Mouse (Mus musculus): ENCODE data around the gene Gngt2.

Gngt2 gene

DNA sequence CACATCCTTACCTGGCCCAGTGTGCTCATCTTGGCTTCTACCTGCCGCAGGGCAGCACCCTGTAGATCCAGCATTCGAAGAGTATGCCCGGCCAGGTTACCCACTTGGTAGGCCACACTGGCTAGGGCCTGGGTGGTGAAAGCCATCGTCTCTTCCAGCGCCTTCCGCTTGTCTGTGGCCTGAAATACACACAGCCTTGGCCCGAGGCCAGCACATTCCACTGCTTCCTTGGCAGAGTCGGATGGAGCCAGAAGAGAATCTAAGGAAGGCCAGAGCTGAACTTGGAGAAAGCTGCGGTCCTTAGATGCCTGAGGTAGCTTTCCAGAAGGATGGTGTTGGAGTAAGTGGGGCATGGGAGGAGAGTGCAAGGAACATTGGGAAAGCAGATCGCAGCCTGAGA is at the start of gene Gngt2:
Gene Gngt2 (plus strand): TSS at position 158 of the 400 bp plus-strand sequence.
- no peak for DNase-seq (ENCODE audit: low spot score)

DNA sequence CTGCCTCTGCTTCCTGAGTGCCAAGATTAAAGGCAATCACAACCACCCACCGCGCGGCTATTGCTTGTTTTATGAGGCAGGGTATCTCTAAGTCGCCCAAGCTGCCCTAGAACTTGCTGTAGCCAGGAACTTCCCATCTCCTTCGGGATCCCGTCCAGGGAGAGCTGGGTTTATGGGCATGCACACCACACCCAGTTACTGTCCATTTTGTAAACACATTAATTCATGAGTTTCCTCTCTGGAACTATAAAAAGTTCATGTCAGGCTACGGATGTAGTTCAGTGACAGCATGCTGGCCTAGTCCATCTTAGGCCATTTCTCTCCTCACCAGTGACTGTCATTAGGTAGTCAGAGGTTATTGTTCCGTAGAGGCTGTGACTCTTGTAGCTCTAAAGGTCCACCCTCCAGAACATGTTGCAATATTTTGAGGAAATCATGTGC is 47.5 kb upstream of the Gngt2 start:
- no peak for DNase-seq (ENCODE audit: low spot score)

DNA sequence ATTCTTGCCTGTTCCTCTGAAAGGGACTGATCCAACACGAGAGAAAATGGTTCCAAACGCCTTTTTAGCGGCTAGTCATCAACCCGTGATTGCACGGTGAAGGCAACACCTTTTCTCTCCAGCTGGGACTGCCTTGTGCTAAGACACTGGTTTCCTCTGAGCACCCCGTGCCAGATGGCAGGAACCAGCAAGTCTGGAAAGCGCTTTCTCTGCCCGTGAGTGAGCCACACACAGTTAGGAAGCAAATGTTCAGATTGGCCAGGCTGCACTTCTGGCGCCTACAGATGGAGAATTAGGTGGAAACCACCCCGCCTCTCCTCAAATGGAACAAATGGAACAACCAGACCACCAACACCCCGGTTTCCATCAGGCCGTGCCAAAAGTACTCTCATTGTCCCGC is 45.2 kb upstream of the Gngt2 start:
- DNase-seq (ENCODE audit: low spot score): no peak

DNA sequence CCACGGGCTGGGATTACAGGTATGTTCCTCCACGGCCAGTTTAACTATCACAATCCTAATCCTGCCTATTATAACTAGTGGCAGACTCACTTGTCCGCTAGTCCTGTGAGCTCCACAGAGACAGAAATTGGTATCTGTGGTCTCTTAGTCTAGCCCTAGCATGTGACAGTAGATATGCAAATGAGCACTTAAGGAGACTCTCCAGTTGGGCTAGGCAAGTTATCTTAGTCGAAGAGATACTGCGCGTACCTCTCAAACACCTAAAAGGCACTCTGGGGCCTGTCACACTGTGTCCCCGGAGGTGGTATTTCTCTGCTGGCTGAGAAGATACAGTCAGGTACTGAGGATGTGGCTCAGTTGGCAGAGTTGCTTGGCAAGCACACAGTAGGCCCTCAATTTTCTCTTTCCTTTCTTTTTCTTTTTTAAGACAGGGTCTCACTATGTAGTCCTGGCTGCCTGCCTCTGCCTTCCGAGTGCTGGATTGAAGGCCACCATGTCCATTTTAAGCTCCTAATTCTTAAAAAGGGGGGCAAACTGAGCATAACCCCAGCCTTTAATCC is 44.0 kb upstream of the Gngt2 start:
- no peak for DNase-seq (ENCODE audit: low spot score)

DNA sequence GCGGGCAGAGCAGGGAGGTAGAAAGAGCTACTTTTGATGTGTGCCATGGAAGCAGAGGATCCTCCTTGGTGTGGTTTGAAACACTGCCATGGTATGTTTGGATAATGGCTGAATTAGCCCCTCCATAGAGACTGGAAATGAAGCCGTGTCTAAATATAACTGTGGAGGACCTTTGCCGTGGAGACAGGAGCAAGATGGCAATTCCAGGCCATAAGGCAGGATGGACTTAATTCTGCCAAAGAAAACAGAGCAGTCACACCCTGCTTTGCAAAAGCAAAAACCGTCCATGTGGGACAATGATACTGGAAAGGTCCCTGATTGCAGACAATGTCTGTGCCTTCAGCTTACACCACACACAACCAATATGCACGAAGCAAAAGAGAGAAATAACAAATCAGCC is 42.8 kb upstream of the Gngt2 start:
- DNase-seq (ENCODE audit: low spot score): no peak

DNA sequence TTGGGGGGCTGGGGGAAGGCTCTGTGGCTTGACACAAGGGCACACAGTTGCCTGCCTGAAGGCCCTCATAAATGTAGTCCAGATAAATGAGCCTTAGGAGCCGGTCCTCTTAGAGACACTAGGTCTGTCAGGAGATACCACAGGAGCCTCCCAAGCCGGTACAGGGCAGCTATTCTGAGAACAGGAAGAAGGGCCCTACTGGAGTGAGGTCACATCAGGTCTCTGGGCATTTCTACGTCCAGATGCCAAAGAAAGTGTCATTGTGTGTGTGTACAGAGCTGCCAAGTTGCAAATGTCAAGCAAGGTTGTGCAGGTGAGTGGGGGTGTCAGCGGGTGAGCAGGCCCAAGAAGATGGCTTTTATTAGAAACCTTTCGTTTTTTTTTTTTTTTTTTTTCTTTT is 41.4 kb upstream of the Gngt2 start:
- DNase-seq (ENCODE audit: low spot score): no peak

DNA sequence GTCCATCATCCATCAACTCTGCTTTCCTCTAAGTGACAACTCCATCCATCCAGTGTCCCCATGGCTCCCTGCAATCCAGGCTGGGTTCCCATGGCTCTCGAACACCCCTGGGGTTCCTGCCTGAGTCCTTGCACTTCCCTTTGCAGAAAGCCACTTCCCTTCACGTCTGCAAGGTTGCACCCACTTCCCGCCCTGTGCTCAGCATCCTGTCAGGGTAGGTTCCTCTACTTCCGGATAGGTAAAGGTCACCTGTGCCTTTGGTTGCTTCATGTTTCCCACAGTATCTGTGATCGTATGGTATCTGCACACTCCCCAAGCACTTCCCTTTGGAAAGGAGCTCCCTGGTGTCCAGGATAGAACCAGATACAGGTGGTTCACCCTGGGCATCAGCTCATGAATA is 32.0 kb upstream of the Gngt2 start:
- no peak for DNase-seq (ENCODE audit: low spot score)

DNA sequence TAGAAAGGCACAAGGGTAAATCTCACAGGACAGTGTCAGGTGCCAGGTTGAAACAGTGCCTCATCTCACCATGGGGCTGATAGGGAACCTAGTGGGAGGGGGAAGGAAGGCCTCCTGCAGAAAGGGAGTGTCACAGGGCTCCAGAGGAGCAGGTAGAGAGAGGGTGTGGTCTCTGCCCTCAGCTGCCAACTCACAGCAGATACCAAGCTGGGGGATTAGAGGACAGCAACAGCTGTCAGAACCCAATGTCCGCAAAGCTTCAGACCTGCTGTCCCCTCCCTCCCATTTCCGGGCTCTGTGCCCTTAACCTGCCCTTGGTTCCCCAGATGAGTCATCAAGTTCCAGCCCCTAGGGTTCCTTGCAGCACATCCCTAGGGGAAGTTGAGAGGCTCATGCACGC is 31.5 kb upstream of the Gngt2 start:
- no peak for DNase-seq (ENCODE audit: low spot score)

DNA sequence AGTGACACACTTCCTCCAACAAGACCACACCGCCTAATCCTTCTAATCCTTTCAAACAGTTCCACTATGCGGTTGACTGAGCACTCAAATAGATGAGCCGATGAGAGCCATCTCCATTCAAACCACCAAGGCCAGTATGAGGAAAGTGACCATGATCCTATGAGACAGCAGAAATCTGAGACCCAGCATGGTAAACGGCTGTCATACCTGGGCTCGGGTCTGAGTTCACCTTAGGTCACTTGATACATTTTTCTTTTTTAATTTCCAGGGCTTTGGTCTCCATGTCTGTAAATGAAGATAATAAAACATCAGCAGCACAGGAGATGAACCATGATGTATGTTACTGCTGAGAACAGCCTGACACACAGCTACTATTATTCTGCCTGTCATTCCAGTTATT is 29.1 kb upstream of the Gngt2 start:
- DNase-seq (ENCODE audit: low spot score): no peak

DNA sequence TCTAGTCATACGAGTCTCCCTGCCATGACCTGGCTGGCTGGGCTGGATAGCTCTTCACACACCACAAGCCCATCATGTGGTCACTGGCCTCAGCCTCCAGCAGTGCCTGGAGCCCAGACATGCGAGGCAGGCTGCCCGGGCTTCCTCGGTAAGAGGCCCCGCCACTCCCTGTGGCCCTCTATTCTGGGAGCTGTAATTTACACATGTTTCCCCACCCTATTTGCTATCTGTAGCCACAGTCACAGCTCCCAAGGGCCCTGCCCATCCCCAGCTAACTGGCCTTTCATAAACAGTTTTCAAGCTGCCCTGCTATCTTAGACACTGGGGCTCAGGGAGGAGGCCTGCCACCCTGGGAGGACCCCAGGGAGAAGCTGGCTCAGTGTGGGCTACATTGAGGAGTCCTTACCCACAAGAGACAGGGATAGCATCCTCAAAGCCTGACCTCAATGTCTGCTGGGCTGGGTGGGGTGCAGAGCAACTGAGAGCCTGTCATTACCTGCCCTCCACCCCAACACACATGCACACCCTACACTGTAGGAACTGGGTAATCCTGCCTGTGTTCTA is 28.5 kb upstream of the Gngt2 start:
- no peak for DNase-seq (ENCODE audit: low spot score)

DNA sequence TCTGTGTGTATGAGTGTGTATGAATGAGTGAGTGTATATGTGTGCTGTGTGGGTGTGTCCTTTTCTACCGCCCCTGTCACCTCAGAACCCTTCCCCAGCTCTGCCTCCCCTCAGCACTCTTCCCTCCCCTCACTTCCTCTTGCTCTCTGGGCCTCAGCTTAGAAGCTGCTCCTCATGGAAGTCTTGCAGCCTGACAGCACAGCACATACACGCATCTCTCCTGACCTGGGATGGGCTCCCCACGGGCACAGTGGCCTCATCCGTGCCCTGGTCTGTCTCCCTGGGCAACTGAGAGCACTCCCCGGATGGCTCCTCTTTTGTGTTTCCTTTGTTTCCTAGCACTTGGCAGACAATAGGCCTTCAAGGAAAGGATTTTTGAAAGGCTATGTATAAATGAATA is 27.4 kb upstream of the Gngt2 start:
- no peak for DNase-seq (ENCODE audit: low spot score)

DNA sequence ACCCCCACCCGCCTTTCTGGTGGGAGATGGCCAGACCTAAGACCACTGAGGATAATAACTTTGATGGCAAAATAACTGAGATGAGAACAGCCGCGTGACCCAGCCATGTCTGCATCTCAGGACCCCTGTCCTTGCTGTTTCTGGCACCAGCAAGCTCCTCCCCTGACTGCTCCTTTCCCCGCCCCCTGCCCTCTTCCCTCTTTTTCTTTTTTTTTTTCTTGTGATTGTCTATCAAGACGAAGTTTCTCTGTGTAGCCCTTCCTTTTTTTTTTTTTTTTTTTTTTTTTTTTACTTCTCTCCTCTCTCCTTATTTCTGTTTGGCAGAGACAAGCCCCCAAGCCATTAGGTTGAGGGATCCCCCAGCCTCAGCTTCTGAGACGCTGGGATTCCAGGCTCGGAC is 26.2 kb upstream of the Gngt2 start:
- DNase-seq (ENCODE audit: low spot score): no peak

DNA sequence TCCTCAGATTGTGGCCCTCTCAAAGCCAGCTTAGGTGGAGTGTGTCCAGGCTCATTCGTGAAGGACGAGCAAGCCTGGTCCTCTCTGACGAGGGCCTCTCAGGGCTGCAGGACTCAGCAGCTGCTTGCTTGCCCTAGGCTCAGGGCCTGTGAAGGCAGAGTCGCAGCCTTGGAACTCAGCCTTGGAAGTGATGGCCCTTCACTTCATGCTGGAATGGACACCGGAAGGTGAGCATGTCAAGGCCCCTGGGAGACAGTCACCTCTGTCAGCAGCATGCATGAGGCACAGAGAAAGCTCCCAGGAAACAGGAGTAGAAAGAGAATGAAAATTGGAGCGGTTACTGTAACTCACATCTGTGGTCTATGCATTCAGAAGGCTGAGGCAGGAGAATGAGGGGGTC is 25.3 kb upstream of the Gngt2 start:
- no peak for DNase-seq (ENCODE audit: low spot score)

DNA sequence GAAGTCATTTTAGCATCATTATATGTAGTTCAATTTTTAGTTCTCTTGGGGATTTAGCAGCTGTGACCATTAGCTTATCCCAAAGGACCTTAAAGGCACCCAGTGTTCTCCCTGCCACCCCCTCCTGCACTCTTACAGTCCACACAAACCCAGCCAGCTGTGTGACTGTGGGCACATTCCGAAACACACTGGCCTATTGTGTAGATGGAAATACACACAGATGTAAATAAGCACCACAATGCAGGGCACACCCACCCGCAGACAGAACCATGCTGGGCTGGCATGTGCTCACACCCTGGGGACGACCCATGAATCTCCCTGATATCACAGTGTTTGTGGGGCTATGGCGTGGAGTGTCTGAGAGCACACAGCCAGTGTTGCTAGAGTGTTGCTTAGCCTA is 24.8 kb upstream of the Gngt2 start:
- DNase-seq (ENCODE audit: low spot score): no peak

DNA sequence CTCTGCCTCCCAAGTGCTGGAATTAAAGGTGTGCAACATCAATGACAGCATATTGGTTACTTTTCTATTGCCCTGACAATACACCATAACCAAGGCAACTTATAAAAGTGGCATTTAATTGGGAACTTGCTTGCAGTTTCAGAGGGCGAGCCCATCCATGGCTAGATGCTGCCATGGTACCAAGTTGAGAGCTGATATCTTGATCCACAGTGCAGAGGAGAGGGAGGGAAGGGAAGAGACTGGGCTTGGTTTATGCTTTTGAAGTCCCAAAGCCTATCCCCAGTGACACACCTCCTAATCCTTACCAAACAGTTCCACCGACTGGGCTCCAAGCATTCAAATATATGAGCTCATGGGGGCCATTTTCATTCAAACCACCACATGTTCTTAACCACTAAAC is 22.9 kb upstream of the Gngt2 start:
- DNase-seq (ENCODE audit: low spot score): no peak

DNA sequence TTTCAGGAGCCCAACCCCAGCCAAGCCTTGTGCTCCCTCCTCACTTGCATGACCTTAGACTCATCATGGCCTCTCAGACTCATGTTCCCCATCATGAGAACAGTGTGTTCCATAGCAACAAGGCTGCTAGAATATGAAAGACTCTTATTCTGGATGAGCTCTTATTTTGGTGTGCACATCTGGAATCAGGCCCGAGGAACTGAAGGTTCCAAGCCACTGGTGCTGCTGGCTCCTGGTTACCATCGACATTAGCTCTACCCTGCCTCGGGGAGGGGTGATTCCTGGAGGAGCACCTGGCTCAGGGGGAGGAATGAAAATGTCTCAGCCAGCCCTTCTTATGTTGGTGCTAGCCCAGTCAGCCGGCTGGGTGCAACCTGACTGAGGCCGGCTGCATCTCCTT is 22.2 kb upstream of the Gngt2 start:
- DNase-seq (ENCODE audit: low spot score): no peak

DNA sequence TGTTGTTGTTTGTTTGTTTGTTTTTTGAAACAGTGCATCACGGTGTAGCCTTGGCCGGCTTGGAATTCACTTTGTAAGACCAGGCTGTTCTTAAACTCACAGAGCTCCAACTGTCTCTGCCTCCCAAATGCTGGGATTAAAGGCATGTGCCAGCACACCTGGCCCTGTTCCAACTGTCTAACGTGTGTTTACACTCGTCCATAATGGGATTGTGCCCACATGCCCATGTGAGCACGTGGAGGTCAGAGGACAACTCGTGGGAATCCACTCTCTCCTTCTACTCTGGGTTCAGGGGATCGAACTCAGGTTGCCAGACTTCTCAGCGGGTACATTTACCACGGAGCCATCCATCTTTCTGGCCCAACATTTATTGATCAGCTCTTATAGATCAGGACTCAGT is 21.6 kb upstream of the Gngt2 start:
- DNase-seq (ENCODE audit: low spot score): no peak

DNA sequence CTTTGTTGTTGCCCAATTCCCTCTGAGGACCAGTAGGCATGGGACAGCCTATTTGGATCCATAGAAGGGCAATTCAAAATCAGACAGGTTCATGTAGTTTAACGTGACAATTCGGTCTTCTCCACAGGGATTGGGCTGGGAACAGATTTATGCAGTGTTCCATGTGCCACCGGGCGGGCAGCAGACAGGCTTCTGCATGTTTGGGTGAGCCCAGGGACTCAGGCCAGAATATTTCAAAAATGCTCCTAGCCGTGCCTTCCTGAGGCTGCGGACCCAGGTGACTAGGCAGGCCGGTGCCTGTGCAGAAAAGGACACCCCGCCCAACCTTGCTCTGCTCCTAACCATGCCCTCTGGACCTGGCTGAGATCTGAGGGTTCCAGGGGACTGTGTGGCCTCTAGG is 17.9 kb upstream of the Gngt2 start:
- no peak for DNase-seq (ENCODE audit: low spot score)

DNA sequence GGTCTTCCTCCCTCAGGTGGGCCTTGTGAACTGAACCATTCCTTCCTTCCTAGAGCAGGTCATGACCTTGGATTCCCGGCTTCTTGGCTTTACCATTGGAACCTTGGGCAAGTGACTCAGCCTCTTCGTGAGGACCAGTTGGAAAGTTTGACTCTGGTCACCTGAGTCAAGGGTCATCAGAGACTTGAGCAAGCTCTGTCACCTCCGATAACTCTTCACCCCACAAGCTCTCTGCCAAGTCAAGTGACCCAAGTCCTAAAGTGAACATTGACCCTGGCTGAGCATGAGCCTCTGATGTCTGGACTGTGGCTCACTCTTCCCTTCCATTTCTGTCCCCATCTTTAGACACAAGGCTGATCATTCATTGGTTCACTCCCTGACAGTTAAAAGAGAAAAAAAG is 15.5 kb upstream of the Gngt2 start:
- DNase-seq (ENCODE audit: low spot score): no peak

DNA sequence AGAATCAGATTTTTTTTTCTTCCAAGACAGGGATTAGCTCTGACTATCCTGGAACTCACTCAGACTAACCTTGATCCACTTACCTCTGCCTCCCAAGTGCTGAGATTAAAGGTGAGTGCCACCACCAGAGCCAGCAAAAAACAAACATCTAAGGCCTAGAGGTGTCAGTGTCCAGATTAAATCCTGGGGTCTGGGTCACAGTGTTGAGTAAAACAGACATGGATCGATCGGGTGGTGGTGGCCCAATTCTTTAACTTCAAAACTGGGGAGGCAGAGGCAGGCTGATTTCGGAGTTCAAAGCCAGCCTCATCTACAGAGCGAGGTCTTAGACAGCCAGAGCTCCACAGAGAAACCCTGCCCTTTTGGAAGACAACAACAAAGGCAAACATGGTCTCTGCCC is 14.6 kb upstream of the Gngt2 start:
- no peak for DNase-seq (ENCODE audit: low spot score)

DNA sequence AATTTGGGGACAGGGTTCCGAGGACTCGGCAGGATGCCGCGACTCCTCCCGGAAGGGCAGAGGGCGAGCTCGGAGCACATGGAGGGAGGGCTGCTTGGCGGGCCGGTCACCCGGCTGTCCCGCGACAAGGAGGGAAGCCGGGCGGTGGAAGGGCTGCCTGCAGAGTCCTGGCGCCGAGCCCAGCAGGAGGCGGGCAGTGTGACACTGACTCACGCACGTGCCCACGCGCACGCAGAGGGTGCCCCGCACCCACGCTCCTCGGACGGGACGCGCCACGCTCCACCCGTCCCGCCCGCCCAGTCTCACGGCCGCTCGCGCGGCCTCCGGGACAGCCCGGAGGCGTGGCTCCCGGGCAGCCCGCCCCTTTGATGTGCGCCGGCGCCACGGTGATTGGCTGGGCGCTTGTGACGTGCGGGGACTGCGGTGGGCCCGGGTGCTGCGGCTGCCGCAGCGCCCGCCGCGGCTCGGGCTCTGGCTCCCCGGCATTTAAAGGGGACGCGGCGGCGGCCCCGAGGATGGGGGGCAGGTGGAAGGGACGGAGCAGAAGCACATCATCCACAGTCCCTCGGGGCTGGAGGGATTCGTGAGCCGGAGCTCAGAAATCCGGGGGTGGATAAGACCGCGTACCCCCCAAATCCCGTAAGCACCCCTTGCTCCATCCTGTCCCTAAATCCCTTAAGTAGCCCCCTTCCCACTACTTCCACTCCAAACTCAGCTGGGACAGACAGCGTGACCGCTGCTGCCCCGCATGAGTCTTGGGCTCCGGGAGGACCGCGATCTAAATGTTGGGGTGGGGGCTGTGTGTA is 12.7 kb upstream of the Gngt2 start, which contains the start of gene Phospho1:
Gene Phospho1 (plus strand): TSS at position 429 of the 806 bp plus-strand sequence.
- peak; percentile 93 for DNase-seq (ENCODE audit: low spot score)

DNA sequence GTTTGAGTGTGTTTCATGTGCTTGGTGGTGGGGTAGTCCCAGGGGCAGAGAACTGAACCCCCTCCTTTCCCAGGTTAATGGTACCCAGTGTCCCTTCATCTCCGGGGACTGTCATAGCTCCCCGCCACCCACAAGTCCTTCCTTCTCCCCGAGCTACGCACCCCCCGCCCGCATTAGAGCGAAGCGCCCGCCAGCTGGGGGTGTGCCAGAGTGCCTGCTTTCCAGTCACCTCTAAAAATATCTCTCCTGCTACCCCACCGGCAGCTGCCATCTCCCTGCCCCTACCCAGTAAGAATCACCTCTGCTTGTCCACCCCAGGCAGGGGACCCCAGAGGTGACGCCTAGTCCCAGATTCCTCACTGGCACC is 12.2 kb upstream of the Gngt2 start:
- DNase-seq (ENCODE audit: low spot score): no peak

DNA sequence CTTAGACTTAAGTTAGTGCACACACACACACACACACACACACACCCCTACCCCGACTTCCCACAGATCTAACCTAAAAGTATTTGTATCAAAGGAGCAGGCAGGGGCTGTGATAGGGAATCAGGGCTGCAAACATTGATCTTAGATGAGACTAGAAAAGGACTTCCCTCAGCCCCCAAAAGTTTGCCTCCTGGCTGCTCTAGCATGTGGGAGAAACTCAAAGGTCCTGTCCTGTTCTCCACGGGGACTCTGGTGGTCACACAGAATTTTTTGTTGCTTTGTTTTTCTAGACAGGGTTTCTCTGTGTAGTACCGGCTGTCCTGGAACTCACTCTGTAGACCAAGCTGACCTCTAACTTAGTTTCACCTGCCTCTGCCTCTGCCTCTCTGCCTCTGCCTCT is 11.4 kb upstream of the Gngt2 start:
- no peak for DNase-seq (ENCODE audit: low spot score)

All from embryo, embryonic 10.5 days (tissue).